Mouse (Mus musculus): ENCODE data around the gene Ace3.

GRCm38 (mm10) chr11:106053921-106054320 lies 59.4 kb downstream of the Ace3 start:
- TF ChIP-seq CTCF (IDR thresholded peaks at IDR 0.05; ENCODE audit: low read depth, low read length): no peak
- TF ChIP-seq POLR2A (IDR thresholded peaks at IDR 0.05; ENCODE audit: extremely low read depth, insufficient read depth, low read length): no peak

All from liver, adult 2 months (tissue).